Comparison of ENCODE assay signal across 14 mouse cellular contexts in the genomic region with DNA sequence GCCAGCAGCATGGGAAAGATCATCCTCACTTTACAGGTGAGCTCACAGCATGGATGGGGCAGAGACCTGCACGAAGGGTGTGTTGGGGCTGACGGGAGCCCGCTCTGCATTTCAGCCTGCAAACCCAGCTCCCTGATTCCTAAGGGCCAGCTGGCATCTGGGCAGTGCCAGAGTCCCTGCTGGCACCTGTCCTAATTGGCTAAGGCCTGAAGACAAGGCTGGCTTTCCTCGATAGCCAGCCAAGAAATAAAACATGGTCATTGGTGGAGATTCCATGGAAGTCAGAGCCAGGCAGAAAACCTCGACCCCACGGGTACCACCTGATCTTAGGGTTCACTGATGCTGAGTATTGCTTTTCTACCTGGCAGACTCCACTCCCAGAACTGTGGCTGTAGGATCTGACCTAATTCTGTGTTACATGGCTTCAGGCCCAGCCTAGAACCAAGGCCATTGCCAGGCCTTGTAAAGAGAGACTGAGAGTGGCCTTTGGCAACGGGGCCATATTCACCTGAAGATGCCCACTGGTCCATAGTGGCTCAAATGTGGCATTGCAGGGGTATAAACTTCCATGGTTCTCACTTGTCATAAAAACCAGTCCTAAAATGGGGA. TPM values are rescaled to one million over a fixed set of nuclear protein-coding genes. Genes with fewer than 3 reads are reported as not detected.
DNase-seq lines count a peak whose midpoint lies in the region; ATAC-seq and TF ChIP-seq lines count a peak whose summit lies in the region.
"Had no signal": no experiment of that assay in that cellular context is flagged by ENCODE, and none has a peak within 500 bp of the region (broad histone marks: within the 10 kb centered on the region; RNA-seq: fewer than 3 reads in every experiment).

No protein-coding gene starts in this region.

- H3K4me3 ChIP-seq in forebrain, embryonic 13.5 days: no peak overlapping the region
- no peak overlapping the region for H3K4me3 ChIP-seq in forebrain, embryonic 12.5 days (replicated peaks)
- H3K4me3 ChIP-seq in forebrain, postnatal 0 days (ENCODE audit: low read depth, low read length): no peak overlapping the region
- no peak overlapping the region for H3K4me3 ChIP-seq in heart, embryonic 10.5 days
- H3K4me3 ChIP-seq: heart, embryonic 13.5 days; midbrain, embryonic 10.5 days; neural tube, embryonic 13.5 days had no signal

- peaks cover 13% of the 10 kb centered on the region; the same call in 1 of the 2 replicates for H3K4me1 ChIP-seq in forebrain, embryonic 13.5 days
- H3K4me1 ChIP-seq in forebrain, embryonic 12.5 days: peaks cover 7% of the 10 kb centered on the region
- no peaks in the 10 kb centered on the region for H3K4me1 ChIP-seq in forebrain, postnatal 0 days (ENCODE audit: insufficient read depth)
- H3K4me1 ChIP-seq in heart, embryonic 10.5 days: peaks cover 28% of the 10 kb centered on the region

- peak; percentile 36; the same call in 1 of the 2 replicates for ATAC-seq in forebrain, embryonic 13.5 days
- ATAC-seq in forebrain, embryonic 12.5 days (ENCODE audit: low FRiP score): no peak
- ATAC-seq in forebrain, postnatal 0 days: peak; percentile 54
- ATAC-seq: inflammation-experienced regulatory T-cells, adult 6 months had no signal

- no peaks in the 10 kb centered on the region for H3K27me3 ChIP-seq in forebrain, embryonic 13.5 days
- H3K27me3 ChIP-seq in forebrain, embryonic 12.5 days: no peaks in the 10 kb centered on the region
- H3K27me3 ChIP-seq in forebrain, postnatal 0 days (ENCODE audit: insufficient read depth, low read length): no peaks in the 10 kb centered on the region
- H3K27me3 ChIP-seq in heart, embryonic 10.5 days (ENCODE audit: insufficient read depth, poor library complexity, severe bottlenecking): 0 out of 2 replicates have a peak, but pooled peaks cover 16% of the 10 kb centered on the region
- H3K27me3 ChIP-seq: heart, embryonic 13.5 days; neural tube, embryonic 13.5 days had no signal

- intact Hi-C loops in left cerebral cortex, postnatal 4 days (cut with DNase I): no loop called here
- intact Hi-C loops in heart, postnatal 14 days (cut with DNase I): no loop called here

- no peak overlapping the region for H3K9ac ChIP-seq in forebrain, embryonic 13.5 days
- H3K9ac ChIP-seq in forebrain, embryonic 12.5 days: no peak overlapping the region
- no peak overlapping the region for H3K9ac ChIP-seq in forebrain, postnatal 0 days
- H3K9ac ChIP-seq: heart, embryonic 13.5 days; neural tube, embryonic 13.5 days had no signal

- no peaks in the 10 kb centered on the region for H3K36me3 ChIP-seq in forebrain, embryonic 13.5 days (ENCODE audit: poor library complexity, severe bottlenecking)
- H3K36me3 ChIP-seq in forebrain, embryonic 12.5 days (replicated peaks): no peaks in the 10 kb centered on the region
- no peaks in the 10 kb centered on the region for H3K36me3 ChIP-seq in forebrain, postnatal 0 days (ENCODE audit: insufficient read depth)
- no peaks in the 10 kb centered on the region for H3K36me3 ChIP-seq in heart, embryonic 10.5 days
- H3K36me3 ChIP-seq: heart, embryonic 13.5 days; midbrain, embryonic 10.5 days; neural tube, embryonic 13.5 days had no signal

- H3K4me2 ChIP-seq in forebrain, embryonic 13.5 days: no peak overlapping the region
- H3K4me2 ChIP-seq in forebrain, embryonic 12.5 days: no peak overlapping the region
- H3K4me2 ChIP-seq in forebrain, postnatal 0 days (ENCODE audit: low read depth): no peak overlapping the region
- H3K4me2 ChIP-seq: heart, embryonic 13.5 days; neural tube, embryonic 13.5 days had no signal

- no peak overlapping the region for H3K27ac ChIP-seq in forebrain, embryonic 13.5 days
- H3K27ac ChIP-seq in forebrain, embryonic 12.5 days: no peak overlapping the region
- no peak overlapping the region for H3K27ac ChIP-seq in forebrain, postnatal 0 days (ENCODE audit: low read depth, low read length)
- no peak overlapping the region for H3K27ac ChIP-seq in heart, embryonic 10.5 days
- H3K27ac ChIP-seq: heart, embryonic 13.5 days; midbrain, embryonic 10.5 days; neural tube, embryonic 13.5 days had no signal

- DNase-seq in left cerebral cortex, postnatal 4 days: peak; percentile 93
- DNase-seq in left cerebral cortex, adult 8-10 months (ENCODE audit: low spot score in 2 of 2): no peak
- peak; percentile 90 for DNase-seq in cerebellum, adult 11 months
- peak; percentile 76 for DNase-seq in forebrain, postnatal 0 days
- DNase-seq in heart, embryonic 10.5 days (ENCODE audit: low spot score): no peak
- DNase-seq in heart, postnatal 14 days: no peak
- DNase-seq: kidney, postnatal 25 days; lung, adult 2 months had no signal

- H3K9me3 ChIP-seq in forebrain, embryonic 13.5 days (replicated peaks): no peaks in the 10 kb centered on the region
- H3K9me3 ChIP-seq in forebrain, embryonic 12.5 days: no peaks in the 10 kb centered on the region
- H3K9me3 ChIP-seq in forebrain, postnatal 0 days (ENCODE audit: low read length): no peaks in the 10 kb centered on the region
- H3K9me3 ChIP-seq in heart, embryonic 10.5 days: no peaks in the 10 kb centered on the region
- H3K9me3 ChIP-seq: heart, embryonic 13.5 days; midbrain, embryonic 10.5 days; neural tube, embryonic 13.5 days had no signal

- no peak for TF ChIP-seq CTCF in forebrain, postnatal 0 days (IDR thresholded peaks at IDR 0.05; ENCODE audit: low read depth)

- WGBS in forebrain, embryonic 13.5 days: 73% methylated on average over 7 of the region's 7 CpGs
- WGBS in forebrain, embryonic 12.5 days: 87% methylated on average over 7 of the region's 7 CpGs
- 45% methylated on average over 7 of the region's 7 CpGs for WGBS in forebrain, postnatal 0 days
- 76% methylated on average over 7 of the region's 7 CpGs for WGBS in heart, embryonic 10.5 days

RNA-seq across cellular contexts. Expression of a gene that starts 34.4 kb away (rescaled TPM):
- 84.5 and 87.5 TPM in 2 replicates for polyA plus RNA-seq in forebrain, embryonic 13.5 days (2015; fragmentation: Nextera tagmentation; extraction: Ambion mirVana)
- 106 and 137 TPM in 2 replicates for polyA plus RNA-seq in forebrain, embryonic 12.5 days (2016; fragmentation: Nextera tagmentation; extraction: Ambion mirVana)
- total RNA-seq in left cerebral cortex, postnatal 4 days (2021): 10 to 100 TPM; 89.0 to 93.9 TPM
- 10 to 100 TPM; 78.5 to 91.8 (median 86.0) TPM for total RNA-seq in left cerebral cortex, adult 8-10 months (2022)
- 113 and 132 TPM in 2 replicates for total RNA-seq in forebrain, postnatal 0 days (2014; rRNA removed)
- polyA plus RNA-seq in forebrain, postnatal 0 days (2015; fragmentation: Nextera tagmentation; extraction: Ambion mirVana): 95.2 and 123 TPM in 2 replicates
- 22.5 and 24.2 TPM in 2 replicates for polyA plus RNA-seq in heart, embryonic 10.5 days (2016; fragmentation: Nextera tagmentation; extraction: Ambion mirVana)
- total RNA-seq in heart, postnatal 14 days (2021): 10 to 100 TPM; 67.8 to 68.8 TPM

Comparison
In these comparisons a context has a peak if more than half of its experiments do, and no peak if none do; other contexts are left out.
1. DNase-seq: peak in left cerebral cortex, postnatal 4 days (single experiment), cerebellum, adult 11 months (single experiment) and forebrain, postnatal 0 days (single experiment); none in left cerebral cortex, adult 8-10 months (0 of 2), heart, embryonic 10.5 days (single experiment) and heart, postnatal 14 days (0 of 2).